In the genomic region with DNA sequence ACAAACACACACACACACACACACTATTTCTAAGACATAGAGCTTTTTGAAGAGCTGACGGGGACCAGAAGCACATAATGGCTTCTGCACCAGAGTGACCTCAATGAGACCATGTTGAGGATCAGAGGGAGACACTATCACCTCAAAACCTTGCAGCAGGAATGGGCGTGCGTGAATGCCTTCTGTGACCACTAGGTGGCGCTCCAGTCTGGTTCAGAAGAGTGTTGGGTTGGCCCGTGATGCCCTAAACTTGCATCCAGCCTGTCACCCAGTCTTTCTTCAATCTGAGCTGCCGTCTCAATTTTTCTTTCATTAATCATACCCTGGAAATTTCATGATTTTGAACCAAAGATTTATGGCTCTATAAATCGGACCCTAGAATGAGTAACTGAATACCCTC, we compare ENCODE assay signal across 7 mouse cellular contexts.
DNase-seq lines count a peak whose midpoint lies in the region; ATAC-seq and TF ChIP-seq lines count a peak whose summit lies in the region.

No protein-coding gene starts in this region.

- TF ChIP-seq CTCF in left cerebral cortex, adult 2 months (IDR thresholded peaks at IDR 0.05) = peak; percentile 95
- peak; percentile 89; the same call in 1 of the 2 replicates for TF ChIP-seq CTCF in spleen, adult 2 months (IDR thresholded peaks at IDR 0.05; ENCODE audit: extremely low read depth, insufficient read depth, insufficient read length, insufficient replicate concordance)

- no peaks in the 10 kb centered on the region for H3K27me3 ChIP-seq in hindbrain, embryonic 15.5 days
- H3K27me3 ChIP-seq in midbrain, embryonic 13.5 days = no peaks in the 10 kb centered on the region
- H3K27me3 ChIP-seq in spleen, adult 2 months (ENCODE audit: control insufficient read depth, insufficient read depth, low read length) = no peaks in the 10 kb centered on the region

- no peaks in the 10 kb centered on the region for H3K36me3 ChIP-seq in hindbrain, embryonic 15.5 days
- no peaks in the 10 kb centered on the region for H3K36me3 ChIP-seq in midbrain, embryonic 13.5 days
- no peaks in the 10 kb centered on the region for H3K36me3 ChIP-seq in spleen, adult 2 months (ENCODE audit: control insufficient read depth, insufficient read depth, low read length)

- peaks cover 16% of the 10 kb centered on the region for H3K4me1 ChIP-seq in hindbrain, embryonic 15.5 days (replicated peaks)
- peaks cover 30% of the 10 kb centered on the region for H3K4me1 ChIP-seq in midbrain, embryonic 13.5 days (replicated peaks)
- H3K4me1 ChIP-seq in spleen, adult 2 months (ENCODE audit: control insufficient read depth, insufficient read depth, insufficient read length) = no peaks in the 10 kb centered on the region

- TF ChIP-seq POLR2A in spleen, adult 2 months (IDR thresholded peaks at IDR 0.05; ENCODE audit: low read depth, low read length) = no peak

- H3K9me3 ChIP-seq in hindbrain, embryonic 15.5 days = no peaks in the 10 kb centered on the region
- H3K9me3 ChIP-seq in midbrain, embryonic 13.5 days = no peaks in the 10 kb centered on the region

- ATAC-seq in hindbrain, embryonic 15.5 days (ENCODE audit: low FRiP score, low read depth) = 0 out of 2 replicates have a peak, but pooled peaks have one; percentile 21
- peak; percentile 48; the same call in 1 of the 2 replicates for ATAC-seq in midbrain, embryonic 13.5 days

- H3K4me3 ChIP-seq in hindbrain, embryonic 15.5 days = no peak overlapping the region
- no peak overlapping the region for H3K4me3 ChIP-seq in left cerebral cortex, adult 2 months
- H3K4me3 ChIP-seq in midbrain, embryonic 13.5 days (replicated peaks) = no peak overlapping the region
- no peak overlapping the region for H3K4me3 ChIP-seq in spleen, adult 2 months (ENCODE audit: extremely low read depth, insufficient read depth, insufficient read length)

- no peak overlapping the region for H3K27ac ChIP-seq in hindbrain, embryonic 15.5 days (replicated peaks)
- H3K27ac ChIP-seq in left cerebral cortex, adult 2 months = no peak overlapping the region
- no peak overlapping the region for H3K27ac ChIP-seq in midbrain, embryonic 13.5 days
- no peak overlapping the region for H3K27ac ChIP-seq in spleen, adult 2 months (ENCODE audit: insufficient read depth, low read length)

- H3K9ac ChIP-seq in hindbrain, embryonic 15.5 days = no peak overlapping the region
- H3K9ac ChIP-seq in midbrain, embryonic 13.5 days (replicated peaks) = no peak overlapping the region

- no peak overlapping the region for H3K4me2 ChIP-seq in hindbrain, embryonic 15.5 days
- H3K4me2 ChIP-seq in midbrain, embryonic 13.5 days (replicated peaks) = no peak overlapping the region

- intact Hi-C loops in left cerebral cortex, adult 2 months (cut with DNase I) = loop anchor here (1.0 to 2.0 kb wide), 3 partner anchors 63 to 175 kb away; no protein-coding TSS in a partner anchor

- DNase-seq in ZHBTc4 (ENCODE audit: low read depth, low spot score) = peak; percentile 78
- peak; percentile 93 for DNase-seq in cerebellum, adult 8-10 months
- DNase-seq in forelimb bud, embryonic 11.5 days (ENCODE audit: low read depth, low spot score) = peak; percentile 82
- peak; percentile 83 to 88 for DNase-seq in left cerebral cortex, adult 2 months (ENCODE audit: extremely low spot score in 1 of 2, low spot score in 2 of 2)
- peak; percentile 15 to 39 for DNase-seq in spleen, adult 2 months (ENCODE audit: low read depth in 1 of 2, low spot score in 2 of 2)

- 5% methylated on average over 7 of the region's 7 CpGs for WGBS in hindbrain, embryonic 15.5 days
- WGBS in midbrain, embryonic 13.5 days = 4% methylated on average over 7 of the region's 7 CpGs
- WGBS in spleen, adult 2 months = 11% methylated on average over 7 of the region's 7 CpGs

Comparison
In these comparisons a context has a peak if more than half of its experiments do, and no peak if none do; other contexts are left out.
1. DNase-seq: peak in every context shown above with its lines; median percentile 93 in cerebellum, adult 8-10 months; 86 in left cerebral cortex, adult 2 months; 82 in forelimb bud, embryonic 11.5 days; 78 in ZHBTc4; 27 in spleen, adult 2 months.